Mouse (Mus musculus) embryonic facial prominence, embryonic 13.5 days (tissue): ENCODE results near the gene BB287469. TPM values are rescaled to one million over a fixed set of nuclear protein-coding genes. Genes with fewer than 3 reads are reported as not detected.

Experiments used
- polyA plus RNA-seq: library from polyadenylated mRNA; unstranded; fragments of >200 nt; fragmentation: Nextera tagmentation; extraction: Ambion mirVana; gene quantifications from 2 replicates; pipeline ENCODE4 v1.2.1, GENCODE M21; 2015

BB287469 gene
- polyA plus RNA-seq, 1 experiment from 2014 or later = not detected

Other genes starting within 250 kb of the BB287469 start
- gene Oog1, start 213.9 kb upstream of the BB287469 start, polyA plus RNA-seq = not detected in 2 replicates
- not detected in 2 replicates for gene Gm4027, start 197.7 kb upstream of the BB287469 start, polyA plus RNA-seq
- not detected in 2 replicates for gene Gm16381, start 172.0 kb upstream of the BB287469 start, polyA plus RNA-seq
- gene Gm21319, start 40.8 kb upstream of the BB287469 start, polyA plus RNA-seq = not detected in 2 replicates
- gene Gm21936, start 21.1 kb upstream of the BB287469 start, polyA plus RNA-seq = not detected in 2 replicates
- not detected in 2 replicates for gene Gm2001, start 25.8 kb downstream of the BB287469 start, polyA plus RNA-seq
- gene Gm2016, start 57.5 kb downstream of the BB287469 start, polyA plus RNA-seq = not detected in 2 replicates
- gene Gm2022, start 78.8 kb downstream of the BB287469 start, polyA plus RNA-seq = not detected in 2 replicates
- not detected in 2 replicates for gene Gm2035, start 103.3 kb downstream of the BB287469 start, polyA plus RNA-seq
- not detected in 2 replicates for gene Gm2042, start 137.5 kb downstream of the BB287469 start, polyA plus RNA-seq
- not detected in 2 replicates for gene Gm2075, start 195.3 kb downstream of the BB287469 start, polyA plus RNA-seq
- gene Gm6803, start 202.2 kb downstream of the BB287469 start, polyA plus RNA-seq = not detected in 2 replicates
- gene Gm2056, start 210.4 kb downstream of the BB287469 start, polyA plus RNA-seq = not detected in 2 replicates